Mouse (Mus musculus) spleen, adult 2 months (tissue): ENCODE results near the gene Myo10. TPM values are rescaled to one million over a fixed set of nuclear protein-coding genes. Genes with fewer than 3 reads are reported as not detected.

Experiments
- DNase-seq, 2 experiments: peaks; one replicate each; pipeline versions ENCODE4 v3.0.0 to v3.0.0-alpha.2; 2012 to 2021; ENCODE audit warnings: low spot score in 2 of 2, low read depth in 1 of 2
- H3K27ac ChIP-seq: fragments of 200-500 bp; 2 replicates; pipeline ENCODE4 v1.5.1; 2012; ENCODE audit warnings: low read length, inconsistent platforms; ENCODE audit not compliant: insufficient read depth
- H3K27me3 ChIP-seq: fragments of 200-500 bp; 2 replicates; pipeline ENCODE4 v1.6.1; 2012; ENCODE audit warnings: mild to moderate bottlenecking, moderate library complexity, low read length, inconsistent platforms; ENCODE audit not compliant: control insufficient read depth, insufficient read depth
- H3K36me3 ChIP-seq: fragments of 200-500 bp; 2 replicates; pipeline ENCODE4 v1.6.1; 2012; ENCODE audit warnings: mild to moderate bottlenecking, low read length, inconsistent platforms; ENCODE audit not compliant: control insufficient read depth, insufficient read depth
- H3K4me1 ChIP-seq: fragments of 200-500 bp; 2 replicates; pipeline ENCODE4 v1.6.1; 2011; ENCODE audit warnings: inconsistent platforms; ENCODE audit not compliant: control insufficient read depth, insufficient read depth, insufficient read length
- H3K4me3 ChIP-seq: fragments of 200-500 bp; 2 replicates; pipeline ENCODE4 v1.5.1; 2011; ENCODE audit warnings: mild to moderate bottlenecking, inconsistent platforms; ENCODE audit not compliant: insufficient read depth, insufficient read length; ENCODE audit errors: extremely low read depth
- CTCF ChIP-seq: fragments of 200-500 bp; IDR thresholded peaks from 2 replicates; pipeline ENCODE4 v1.5.1; 2011; ENCODE audit warnings: mild to moderate bottlenecking, inconsistent platforms; ENCODE audit not compliant: insufficient read depth, insufficient read length, insufficient replicate concordance; ENCODE audit errors: extremely low read depth
- POLR2A ChIP-seq: fragments of 200-500 bp; IDR thresholded peaks from 2 replicates; pipeline ENCODE4 v1.6.1; 2011; ENCODE audit warnings: low read depth, low read length, inconsistent platforms
- WGBS: fragments of 180-500 bp; shearing (Covaris S2); methylation state at CpG from one replicate; pipeline ENCODE4 v1.1.7; 2018; 5-methylcytosine and 5-hydroxymethylcytosine counted together
- polyA plus RNA-seq: library from polyadenylated mRNA; depleted of rRNA; stranded (reverse); fragments of >200 nt; gene quantifications from 2 replicates; pipeline ENCODE4 v1.2.3, GENCODE M21; 2012

The Myo10 gene
- polyA plus RNA-seq, 1 experiment, result 14.6 TPM

DNA sequence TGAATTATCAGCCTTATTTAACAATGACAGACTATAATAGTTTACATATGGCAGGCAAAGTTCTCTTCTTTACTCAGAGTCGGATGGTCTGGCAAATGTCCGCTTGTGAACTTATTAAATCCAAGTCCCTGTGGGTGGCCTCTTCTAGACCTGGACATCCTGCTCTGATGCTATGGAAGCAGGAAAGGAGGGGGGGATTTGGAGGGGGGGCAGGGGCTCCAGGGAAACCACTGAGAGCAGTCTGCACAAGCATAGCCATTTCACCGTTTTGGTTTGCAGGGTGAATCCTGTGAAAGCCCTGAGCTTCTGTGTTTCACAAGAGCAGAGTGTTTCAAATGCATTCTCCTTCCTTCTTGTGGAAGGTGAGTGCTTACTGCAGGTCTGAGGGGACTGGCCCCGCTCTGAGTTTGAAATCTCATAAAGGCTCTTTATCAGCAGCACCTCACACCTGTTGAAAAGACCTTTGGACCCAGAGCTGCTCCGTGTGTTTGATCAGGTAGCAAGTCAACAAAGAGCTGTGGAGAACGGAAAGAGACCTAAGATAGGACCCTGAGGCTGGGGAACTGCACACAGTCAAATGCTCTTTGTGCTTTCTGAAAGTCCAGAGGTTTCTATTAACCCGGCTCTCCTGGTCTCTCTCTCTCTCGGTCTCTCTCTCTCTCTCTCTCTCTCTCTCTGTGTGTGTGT, 40.7 kb downstream of the Myo10 start:
- H3K27me3 ChIP-seq, result no peaks in the 10 kb centered on the region
- WGBS, result 81% methylated on average over 8 of the region's 8 CpGs
- no peak for TF ChIP-seq POLR2A
- no peak for TF ChIP-seq CTCF
- no peak overlapping the region for H3K27ac ChIP-seq
- no peak for DNase-seq
- H3K4me1 ChIP-seq, result no peaks in the 10 kb centered on the region
- no peaks in the 10 kb centered on the region for H3K36me3 ChIP-seq
- no peak overlapping the region for H3K4me3 ChIP-seq

- WGBS, result 81% methylated on average over 16 of the region's 16 CpGs
- Histone ChIP-seq H3K27ac (0 out of 2 replicates have a peak overlapping the region, but pooled peaks have one; percentile 12), H3K36me3 (no peaks in the 10 kb centered on the region), H3K27me3 (no peaks in the 10 kb centered on the region), H3K4me3 (no peak overlapping the region), H3K4me1 (no peaks in the 10 kb centered on the region)
- TF ChIP-seq CTCF (no peak), POLR2A (no peak)
- DNase-seq, result no peak
Observed at GRCm38 (mm10) chr15:25669283-25670247, 47.2 kb downstream of the Myo10 start.

DNA sequence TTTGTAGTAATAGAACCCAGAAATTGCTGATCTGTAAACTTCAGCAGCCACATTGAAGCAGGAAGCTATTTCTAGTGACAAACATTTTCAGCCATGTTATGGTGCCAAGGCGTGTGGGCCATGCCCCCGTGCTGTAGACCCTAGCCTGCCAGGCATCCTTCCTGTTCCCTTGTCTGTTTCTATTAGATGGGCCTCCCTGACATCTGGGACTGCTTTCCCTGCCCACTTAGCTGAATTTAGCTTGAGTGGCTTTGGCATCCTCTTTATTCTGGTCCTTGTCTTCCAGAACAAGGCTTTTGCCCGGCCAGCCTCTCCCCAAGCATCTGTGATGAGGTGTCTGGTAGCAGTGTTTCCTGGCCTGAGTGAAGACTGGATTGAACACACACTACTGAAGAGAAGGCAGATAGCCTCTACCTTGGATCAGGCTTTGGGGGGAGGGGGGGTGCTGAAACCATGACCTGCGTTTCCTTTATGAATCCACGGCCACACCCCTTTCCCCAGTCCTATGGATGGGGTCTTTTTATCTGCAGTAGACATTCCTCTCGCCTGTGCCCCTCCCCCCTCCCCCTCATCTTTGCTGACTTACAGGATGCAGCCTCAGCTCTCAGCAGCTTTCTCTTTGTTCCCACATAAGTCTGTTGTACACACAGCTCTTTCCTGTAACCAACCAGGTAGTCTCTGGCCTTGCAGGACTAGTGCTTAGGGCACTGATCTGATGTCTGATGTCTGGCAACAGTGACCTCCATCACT, 51.1 kb downstream of the Myo10 start:
- no peaks in the 10 kb centered on the region for H3K4me1 ChIP-seq

GRCm38 (mm10) chr15:25674099-25674931, 52.0 kb downstream of the Myo10 start:
- WGBS, result 93% methylated on average over 17 of the region's 17 CpGs
- H3K4me3 ChIP-seq, result no peak overlapping the region
- no peak for DNase-seq

More for the DNA sequence above, 51.1 kb downstream of the Myo10 start:
- no peak for TF ChIP-seq CTCF
- TF ChIP-seq POLR2A, result no peak
- Histone ChIP-seq H3K27ac (no peak overlapping the region), H3K27me3 (no peaks in the 10 kb centered on the region), H3K4me3 (no peak overlapping the region), H3K36me3 (no peaks in the 10 kb centered on the region)
- DNase-seq, result no peak
- 41% methylated on average over 6 of the region's 6 CpGs for WGBS

DNA sequence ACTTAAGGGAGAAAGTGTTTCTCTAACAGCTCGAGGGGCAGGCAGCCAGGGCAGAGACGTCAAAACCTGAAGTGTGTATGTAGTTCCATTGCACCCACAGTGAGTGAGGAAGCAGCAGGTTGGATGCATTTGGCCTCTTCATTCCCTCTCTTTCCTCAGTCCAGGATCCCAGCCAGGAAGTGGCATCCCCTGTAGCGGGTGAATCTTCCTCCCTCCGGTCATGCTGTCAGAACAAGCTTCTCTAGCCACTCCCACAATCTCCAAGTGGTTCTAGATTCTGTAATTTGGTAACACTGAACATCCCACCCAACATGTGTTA, 52.6 kb downstream of the Myo10 start:
- Histone ChIP-seq H3K27ac (no peak overlapping the region), H3K27me3 (no peaks in the 10 kb centered on the region), H3K4me1 (no peaks in the 10 kb centered on the region; the same call in 1 of the 2 replicates), H3K4me3 (no peak overlapping the region), H3K36me3 (no peaks in the 10 kb centered on the region)
- TF ChIP-seq POLR2A (no peak), CTCF (no peak)
- WGBS, result 82% methylated on average over 4 of the region's 4 CpGs
- DNase-seq, result no peak

More at GRCm38 (mm10) chr15:25674099-25674931, 52.0 kb downstream of the Myo10 start:
- H3K27me3 ChIP-seq, result no peaks in the 10 kb centered on the region
- TF ChIP-seq CTCF (no peak), POLR2A (no peak)
- no peak overlapping the region for H3K27ac ChIP-seq
- H3K4me1 ChIP-seq, result no peaks in the 10 kb centered on the region
- H3K36me3 ChIP-seq, result no peaks in the 10 kb centered on the region

DNA sequence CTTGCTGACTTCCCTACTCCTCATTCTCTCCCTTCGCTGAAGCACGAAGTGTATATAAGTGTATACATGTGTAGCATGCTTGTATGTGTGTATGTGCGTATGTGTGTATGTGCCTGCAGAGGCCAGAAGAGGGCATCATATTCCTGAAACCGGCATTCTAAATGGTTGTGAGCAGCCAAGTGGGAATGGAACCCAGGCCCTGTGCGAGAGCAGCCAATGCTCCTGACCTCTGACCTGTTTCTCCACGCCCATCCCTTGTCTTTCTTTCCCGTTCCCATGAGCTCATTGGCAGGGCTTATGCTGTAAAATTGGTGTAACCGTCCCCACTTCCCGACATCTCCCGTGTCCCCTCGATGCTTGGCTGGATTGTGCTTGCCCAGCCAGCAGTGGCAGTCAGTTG, 53.0 kb downstream of the Myo10 start:
- TF ChIP-seq POLR2A (no peak), CTCF (no peak)
- Histone ChIP-seq H3K27ac (no peak overlapping the region), H3K4me1 (peaks cover 3% of the 10 kb centered on the region; the same call in 1 of the 2 replicates), H3K4me3 (no peak overlapping the region), H3K36me3 (no peaks in the 10 kb centered on the region), H3K27me3 (no peaks in the 10 kb centered on the region)
- 95% methylated on average over 11 of the region's 11 CpGs for WGBS
- no peak for DNase-seq
